Mouse (Mus musculus): Measurements from ENCODE around the gene Atg13. TPM values are rescaled to one million over a fixed set of nuclear protein-coding genes. Genes with fewer than 3 reads are reported as not detected.

Atg13 gene
- polyA plus RNA-seq, 1 experiment from 2014 or later, result 14.7 TPM

DNA sequence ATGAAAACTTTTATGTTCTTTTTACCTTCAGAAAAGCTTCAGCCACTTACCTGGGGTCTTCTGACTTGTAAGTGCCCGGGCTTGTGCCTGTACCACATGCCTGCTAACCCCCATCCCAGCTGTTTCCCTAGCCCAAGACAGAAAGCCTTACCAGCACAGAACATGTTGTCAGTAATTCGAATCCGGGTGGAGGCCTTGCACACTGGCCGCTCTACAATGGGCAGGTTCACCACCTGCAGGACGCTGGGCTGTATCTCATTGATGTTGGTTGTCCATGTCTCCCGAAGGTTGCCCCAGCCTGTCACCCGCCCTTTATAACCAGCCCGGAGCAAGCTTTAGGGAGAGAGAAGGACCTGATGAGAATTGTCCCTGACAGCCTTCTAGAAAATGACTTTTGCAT is 82.2 kb downstream of the Atg13 start:
- no peak overlapping the region for H3K4me2 ChIP-seq
- no peak for ATAC-seq
- H3K27ac ChIP-seq, result no peak overlapping the region
- H3K27me3 ChIP-seq (replicated peaks), result peaks cover 9% of the 10 kb centered on the region; the same call in 1 of the 2 replicates
- no peak overlapping the region for H3K4me3 ChIP-seq
- no peak overlapping the region for H3K9ac ChIP-seq
- 85% methylated on average over 8 of the region's 8 CpGs for WGBS (ENCODE audit: insufficient replicate concordance)
- peaks cover 19% of the 10 kb centered on the region for H3K36me3 ChIP-seq
- H3K4me1 ChIP-seq, result no peaks in the 10 kb centered on the region
- no peaks in the 10 kb centered on the region for H3K9me3 ChIP-seq (replicated peaks)

DNA sequence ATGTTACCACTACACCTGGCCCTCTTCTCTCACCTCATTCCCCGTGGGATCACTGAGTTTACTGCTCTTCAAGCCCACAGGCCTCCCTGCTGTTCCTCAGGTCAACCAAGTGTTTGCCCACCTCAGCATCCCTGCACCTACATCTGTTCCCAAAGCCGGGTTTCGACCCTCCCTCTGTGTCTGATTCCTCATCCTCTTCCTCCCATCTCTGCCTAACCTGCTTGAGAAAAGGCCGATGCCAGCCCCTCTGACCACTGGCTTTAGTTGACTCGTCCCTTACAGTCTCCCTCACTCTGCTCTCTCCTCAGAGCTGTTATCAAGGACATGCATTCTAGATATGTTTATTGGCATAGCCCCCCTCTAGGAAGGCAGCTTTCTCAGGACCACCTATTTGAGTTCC is 82.9 kb downstream of the Atg13 start:
- no peak for ATAC-seq
- 62% methylated on average over 5 of the region's 5 CpGs for WGBS (ENCODE audit: insufficient replicate concordance)
- no peaks in the 10 kb centered on the region for H3K4me1 ChIP-seq

More for the DNA sequence above, 82.9 kb downstream of the Atg13 start:
- Histone ChIP-seq H3K9me3 (replicated peaks) (no peaks in the 10 kb centered on the region), H3K36me3 (peaks cover 26% of the 10 kb centered on the region), H3K27me3 (replicated peaks) (peaks cover 9% of the 10 kb centered on the region; the same call in 1 of the 2 replicates), H3K9ac (no peak overlapping the region), H3K27ac (no peak overlapping the region), H3K4me3 (no peak overlapping the region), H3K4me2 (no peak overlapping the region)

Other genes starting within 250 kb of the Atg13 start
- 57.7 and 59.1 TPM in 2 replicates for gene Ckap5, start 183.8 kb downstream of the Atg13 start, polyA plus RNA-seq (2016; fragmentation: Nextera tagmentation; extraction: Ambion mirVana)
- 121 and 125 TPM in 2 replicates for gene F2, start 74.2 kb downstream of the Atg13 start, polyA plus RNA-seq (2016; fragmentation: Nextera tagmentation; extraction: Ambion mirVana)
- 5.0 and 5.9 TPM in 2 replicates for gene Zfp408, start 60.8 kb downstream of the Atg13 start, polyA plus RNA-seq (2016; fragmentation: Nextera tagmentation; extraction: Ambion mirVana)
- 59.8 and 66.1 TPM in 2 replicates for gene Arhgap1, start 60.7 kb downstream of the Atg13 start, polyA plus RNA-seq (2016; fragmentation: Nextera tagmentation; extraction: Ambion mirVana)
- gene Harbi1, start 276 bp upstream of the Atg13 start, polyA plus RNA-seq (2016; fragmentation: Nextera tagmentation; extraction: Ambion mirVana), result 8.4 and 10.6 TPM in 2 replicates
- 8.7 and 9.0 TPM in 2 replicates for gene Ambra1, start 19.6 kb upstream of the Atg13 start, polyA plus RNA-seq (2016; fragmentation: Nextera tagmentation; extraction: Ambion mirVana)
- 0.17 TPM in 1 of 2 replicates, not detected in the other for gene Chrm4, start 216.7 kb upstream of the Atg13 start, polyA plus RNA-seq (2016; fragmentation: Nextera tagmentation; extraction: Ambion mirVana)
- 137 and 140 TPM in 2 replicates for gene Mdk, start 221.7 kb upstream of the Atg13 start, polyA plus RNA-seq (2016; fragmentation: Nextera tagmentation; extraction: Ambion mirVana)
- gene Gm9821, start 235.1 kb upstream of the Atg13 start, polyA plus RNA-seq (2016; fragmentation: Nextera tagmentation; extraction: Ambion mirVana), result 2.3 and 2.5 TPM in 2 replicates